Mouse (Mus musculus): ENCODE data around the gene Ano2. TPM values are rescaled to one million over a fixed set of nuclear protein-coding genes. Genes with fewer than 3 reads are reported as not detected.

Ano2 gene
- polyA plus RNA-seq, 1 experiment from 2014 or later, result 0.08 TPM

DNA sequence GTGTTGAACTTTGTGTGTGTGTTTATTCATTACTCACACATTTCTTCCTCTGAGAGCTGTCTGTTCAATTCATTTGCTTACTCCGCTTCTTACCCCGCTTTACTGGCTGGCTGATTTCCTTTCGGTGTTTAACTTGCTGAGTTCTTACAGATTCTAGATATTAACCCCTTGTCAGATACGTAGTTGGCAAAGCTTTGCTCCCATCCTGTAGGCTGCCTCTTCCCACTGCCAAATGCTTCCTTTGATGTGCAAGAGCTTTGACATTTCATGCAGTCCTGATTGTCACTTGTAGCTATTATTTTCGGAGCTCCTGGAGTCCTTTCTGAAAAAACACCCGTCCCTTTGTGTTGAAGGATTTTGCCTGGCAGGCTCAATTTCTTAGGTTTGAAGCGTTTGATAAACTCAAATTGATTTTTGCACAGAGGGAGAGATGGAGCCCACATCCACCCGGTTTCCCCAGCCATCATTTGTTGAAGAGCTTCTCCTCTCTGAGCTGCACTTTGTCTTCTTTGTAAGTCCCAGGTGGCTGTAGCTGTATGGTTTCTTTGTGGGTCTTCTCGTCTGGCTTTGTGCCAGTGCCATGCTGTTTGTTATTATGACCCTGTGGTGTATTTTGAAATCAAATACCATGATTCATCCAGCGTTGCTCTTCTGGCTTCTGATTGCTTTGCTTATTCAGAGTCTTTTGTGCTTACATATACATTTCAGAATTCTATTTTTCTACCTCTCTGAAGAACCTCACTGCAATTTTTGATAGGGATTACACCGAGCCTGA is 47.5 kb downstream of the Ano2 start:
- Histone ChIP-seq H3K36me3 (ENCODE audit: insufficient read depth) (no peaks in the 10 kb centered on the region), H3K4me1 (ENCODE audit: insufficient read depth) (no peaks in the 10 kb centered on the region), H3K9ac (no peak overlapping the region), H3K27me3 (ENCODE audit: insufficient read depth, low read length) (no peaks in the 10 kb centered on the region), H3K9me3 (ENCODE audit: low read depth, low read length) (no peaks in the 10 kb centered on the region), H3K4me2 (no peak overlapping the region), H3K4me3 (ENCODE audit: low read depth, low read length) (no peak overlapping the region), H3K27ac (ENCODE audit: low read depth) (no peak overlapping the region)
- DNase-seq (no peak), ATAC-seq (ENCODE audit: insufficient read depth) (no peak)
- TF ChIP-seq CTCF (IDR thresholded peaks at IDR 0.05; ENCODE audit: low read depth), result no peak
- 43% methylated on average over 11 of the region's 11 CpGs for WGBS

DNA sequence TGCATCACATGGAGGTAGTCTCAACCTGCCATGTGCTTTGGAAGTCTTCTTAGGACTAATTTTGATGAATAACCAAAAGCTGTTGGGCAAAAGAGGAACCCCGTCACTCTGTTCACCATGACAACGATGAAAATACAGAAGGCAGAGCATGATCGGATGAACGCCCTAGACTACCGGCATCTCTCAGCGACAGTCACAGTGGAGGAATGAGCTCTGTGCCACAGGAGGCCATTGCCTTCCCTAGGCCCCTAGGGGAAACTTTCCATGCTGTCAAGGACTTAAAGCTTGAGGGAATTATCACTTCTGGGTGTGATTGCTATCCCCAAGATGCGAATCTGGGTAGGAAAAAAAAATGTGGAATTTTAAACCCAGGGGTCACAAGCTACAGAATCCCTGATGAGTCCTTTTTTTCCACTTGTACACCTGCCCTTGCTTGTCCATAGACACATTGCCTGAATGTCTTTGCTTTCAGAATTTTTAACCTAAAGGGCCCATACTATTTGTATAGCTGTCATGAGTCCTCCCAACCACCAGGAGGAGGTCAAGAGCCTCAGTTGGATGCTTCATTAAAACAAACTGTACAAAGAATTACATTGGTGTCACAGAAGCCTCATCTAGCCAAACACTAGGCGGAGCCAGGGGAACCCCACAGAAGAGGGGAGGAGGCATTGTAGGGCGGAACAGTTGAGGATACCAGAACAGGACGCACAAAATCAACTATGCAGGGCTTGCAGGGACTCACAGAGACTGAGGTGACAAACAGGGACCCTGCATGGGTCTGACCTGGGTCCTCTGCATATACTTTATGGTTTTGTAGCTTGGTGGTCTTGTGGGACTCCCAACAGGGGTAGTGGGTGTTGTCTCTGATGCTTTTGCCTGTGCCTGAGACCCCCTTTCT is 53.2 kb downstream of the Ano2 start:
- Histone ChIP-seq H3K36me3 (ENCODE audit: insufficient read depth) (no peaks in the 10 kb centered on the region), H3K4me3 (ENCODE audit: low read depth, low read length) (no peak overlapping the region), H3K9ac (no peak overlapping the region), H3K4me1 (ENCODE audit: insufficient read depth) (no peaks in the 10 kb centered on the region), H3K4me2 (no peak overlapping the region), H3K27ac (ENCODE audit: low read depth) (no peak overlapping the region), H3K27me3 (ENCODE audit: insufficient read depth, low read length) (no peaks in the 10 kb centered on the region), H3K9me3 (ENCODE audit: low read depth, low read length) (no peaks in the 10 kb centered on the region)
- TF ChIP-seq CTCF (IDR thresholded peaks at IDR 0.05; ENCODE audit: low read depth), result peak; percentile 33; the same call in 1 of the 2 replicates
- DNase-seq (peak; percentile 13), ATAC-seq (ENCODE audit: insufficient read depth) (no peak)
- WGBS, result 91% methylated on average over 10 of the region's 10 CpGs

DNA sequence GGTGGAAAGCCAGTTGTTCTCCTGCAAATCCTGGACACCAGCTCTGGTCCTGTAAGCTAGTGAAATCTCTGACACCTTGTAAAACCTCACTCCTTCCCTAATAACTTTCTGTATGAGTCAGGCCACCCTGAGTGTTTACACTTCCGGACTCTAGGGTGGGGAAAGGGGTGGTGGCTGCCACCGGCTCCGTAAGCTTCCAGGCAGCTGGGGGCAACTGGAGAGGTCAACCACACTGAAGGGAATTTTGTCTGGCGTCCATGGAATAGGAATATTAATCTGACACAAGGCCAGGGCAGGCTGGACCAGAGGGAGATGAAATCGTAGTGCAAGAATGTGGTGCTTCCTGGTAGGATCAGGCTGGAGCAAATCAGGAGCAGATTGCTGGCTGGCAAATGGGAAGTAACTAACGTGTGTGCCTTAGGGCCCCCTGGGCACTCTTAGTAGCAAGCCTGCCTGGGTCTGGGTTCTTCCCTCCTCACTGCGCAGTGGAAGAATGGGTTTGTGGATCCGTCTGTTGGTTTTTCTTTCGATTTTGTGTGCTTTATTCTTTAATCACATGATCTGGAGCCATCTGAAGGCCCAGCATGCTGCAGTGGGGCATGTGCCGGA is 57.2 kb downstream of the Ano2 start:
- no peaks in the 10 kb centered on the region for H3K27me3 ChIP-seq (ENCODE audit: insufficient read depth, low read length)
- no peaks in the 10 kb centered on the region for H3K36me3 ChIP-seq (ENCODE audit: insufficient read depth)
- H3K4me3 ChIP-seq (ENCODE audit: low read depth, low read length), result no peak overlapping the region
- ATAC-seq (ENCODE audit: insufficient read depth) (no peak), DNase-seq (no peak)
- no peaks in the 10 kb centered on the region for H3K4me1 ChIP-seq (ENCODE audit: insufficient read depth)
- H3K9ac ChIP-seq, result no peak overlapping the region
- no peak overlapping the region for H3K4me2 ChIP-seq
- no peaks in the 10 kb centered on the region for H3K9me3 ChIP-seq (ENCODE audit: low read depth, low read length)
- no peak overlapping the region for H3K27ac ChIP-seq (ENCODE audit: low read depth)
- 39% methylated on average over 10 of the region's 10 CpGs for WGBS
- TF ChIP-seq CTCF (IDR thresholded peaks at IDR 0.05; ENCODE audit: low read depth), result no peak

DNA sequence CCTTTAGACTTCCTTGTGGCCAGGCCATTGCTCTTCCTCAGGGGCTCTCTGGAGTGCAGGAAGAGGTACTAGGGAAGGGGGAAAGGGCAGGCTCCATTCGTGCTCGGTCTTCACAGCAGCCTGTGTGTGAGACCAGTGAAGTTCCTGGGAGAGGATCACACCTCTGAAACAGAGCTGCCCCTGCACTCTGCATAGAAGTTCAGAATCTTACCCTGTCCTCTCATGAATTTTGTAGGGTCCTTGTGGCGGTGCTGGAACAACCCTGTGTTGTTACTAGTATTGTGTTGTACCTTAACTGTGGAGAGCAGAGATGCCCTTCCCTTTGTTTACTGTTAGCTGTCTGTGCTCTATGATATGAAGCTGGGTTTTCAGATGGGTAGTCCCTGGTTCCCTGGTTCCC is 58.4 kb downstream of the Ano2 start:
- no peak overlapping the region for H3K4me3 ChIP-seq (ENCODE audit: low read depth, low read length)
- H3K27ac ChIP-seq (ENCODE audit: low read depth), result no peak overlapping the region
- H3K4me2 ChIP-seq, result no peak overlapping the region
- H3K36me3 ChIP-seq (ENCODE audit: insufficient read depth), result no peaks in the 10 kb centered on the region
- H3K9me3 ChIP-seq (ENCODE audit: low read depth, low read length), result no peaks in the 10 kb centered on the region
- no peaks in the 10 kb centered on the region for H3K27me3 ChIP-seq (ENCODE audit: insufficient read depth, low read length)
- no peak for ATAC-seq (ENCODE audit: insufficient read depth)
- no peak overlapping the region for H3K9ac ChIP-seq
- no peak for DNase-seq
- H3K4me1 ChIP-seq (ENCODE audit: insufficient read depth), result no peaks in the 10 kb centered on the region
- 48% methylated on average over 3 of the region's 3 CpGs for WGBS
- TF ChIP-seq CTCF (IDR thresholded peaks at IDR 0.05; ENCODE audit: low read depth), result no peak

DNA sequence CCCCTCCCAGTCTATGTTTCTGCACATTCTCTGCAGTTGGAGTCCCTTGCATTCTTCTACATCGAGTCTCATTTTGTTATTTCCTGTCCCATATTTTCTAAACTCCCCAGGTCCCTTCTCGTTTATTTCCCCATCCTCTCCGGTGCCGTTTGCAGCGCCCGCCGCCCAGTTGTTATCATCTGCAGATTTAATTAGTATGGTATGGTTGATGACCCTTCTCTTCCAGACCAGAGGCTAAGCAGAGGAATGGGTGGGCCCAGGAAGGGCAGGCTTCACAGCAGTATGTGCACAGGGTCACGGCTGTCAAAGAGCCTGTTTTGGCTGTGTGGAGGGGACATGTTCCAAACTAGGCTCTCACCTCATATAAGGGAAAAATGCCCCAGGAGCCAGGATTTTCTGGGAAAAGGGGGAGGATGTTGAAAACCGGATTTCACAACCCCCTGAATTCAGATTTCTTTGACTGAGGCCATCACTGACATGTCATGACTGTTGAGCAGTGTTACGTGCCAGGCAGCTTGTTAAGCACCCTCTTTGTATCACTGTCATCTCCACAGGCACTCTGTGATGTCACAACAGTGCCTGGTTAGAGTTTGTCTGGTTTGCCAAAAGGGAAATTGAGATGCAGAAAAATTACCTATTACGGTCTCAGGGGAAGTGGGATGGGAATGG is 72.8 kb downstream of the Ano2 start:
- DNase-seq (peak; percentile 10), ATAC-seq (ENCODE audit: insufficient read depth) (no peak)
- TF ChIP-seq CTCF (IDR thresholded peaks at IDR 0.05; ENCODE audit: low read depth), result no peak
- Histone ChIP-seq H3K4me1 (ENCODE audit: insufficient read depth) (no peaks in the 10 kb centered on the region), H3K27ac (ENCODE audit: low read depth) (no peak overlapping the region), H3K9ac (no peak overlapping the region), H3K27me3 (ENCODE audit: insufficient read depth, low read length) (no peaks in the 10 kb centered on the region), H3K4me3 (ENCODE audit: low read depth, low read length) (no peak overlapping the region), H3K4me2 (no peak overlapping the region), H3K36me3 (ENCODE audit: insufficient read depth) (no peaks in the 10 kb centered on the region), H3K9me3 (ENCODE audit: low read depth, low read length) (no peaks in the 10 kb centered on the region)
- WGBS, result 58% methylated on average over 11 of the region's 11 CpGs

DNA sequence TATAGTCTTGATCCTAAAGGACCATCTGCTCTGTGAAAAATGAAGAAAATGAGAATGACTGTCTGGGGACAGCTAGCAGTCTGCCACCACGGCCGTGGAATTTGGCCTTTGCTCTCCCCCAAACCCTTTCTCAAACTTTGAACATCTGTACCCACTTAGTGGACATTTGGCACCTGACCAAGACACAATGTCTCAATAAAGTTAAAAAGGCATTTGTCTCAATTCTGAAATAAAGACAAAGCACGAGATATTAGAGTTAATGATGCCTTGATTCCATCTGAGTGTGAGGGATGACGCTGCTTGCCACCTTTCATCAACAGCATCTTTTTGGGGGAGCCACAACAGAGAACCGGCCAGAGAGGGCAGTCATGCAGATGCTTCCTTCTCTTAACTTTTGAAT is 83.0 kb downstream of the Ano2 start:
- WGBS, result 26% methylated on average over 5 of the region's 5 CpGs
- no peak for ATAC-seq (ENCODE audit: insufficient read depth)

More for the DNA sequence above, 83.0 kb downstream of the Ano2 start:
- no peak overlapping the region for H3K9ac ChIP-seq
- H3K9me3 ChIP-seq (ENCODE audit: low read depth, low read length), result no peaks in the 10 kb centered on the region
- H3K27ac ChIP-seq (ENCODE audit: low read depth), result no peak overlapping the region
- H3K27me3 ChIP-seq (ENCODE audit: insufficient read depth, low read length), result no peaks in the 10 kb centered on the region
- no peak for TF ChIP-seq CTCF (IDR thresholded peaks at IDR 0.05; ENCODE audit: low read depth)
- H3K4me3 ChIP-seq (ENCODE audit: low read depth, low read length), result no peak overlapping the region
- H3K4me1 ChIP-seq (ENCODE audit: insufficient read depth), result no peaks in the 10 kb centered on the region
- DNase-seq, result no peak
- H3K4me2 ChIP-seq, result no peak overlapping the region
- H3K36me3 ChIP-seq (ENCODE audit: insufficient read depth), result no peaks in the 10 kb centered on the region
